Mouse (Mus musculus) adrenal gland, postnatal 10 days (tissue): ENCODE results near the gene Cgnl1. TPM values are rescaled to one million over a fixed set of nuclear protein-coding genes. Genes with fewer than 3 reads are reported as not detected.
A peak's percentile ranks its signal among the peaks of the same experiment; 100 is the strongest.

Experiments used
- DNase-seq: peaks from one replicate; pipeline ENCODE4 v3.0.0; 2021; ENCODE audit warnings: mixed read lengths
- long read RNA-seq, 2 experiments: library from polyadenylated mRNA; stranded (forward); transcript quantifications; one replicate each; pipeline ENCODE4 v2.0.0; 2021
- total RNA-seq, 2 experiments: library from RNA; stranded (reverse); gene quantifications; 2 replicates each; pipeline ENCODE4 v1.2.3; 2021

Gene Cgnl1
- 10 to 100 TPM; 55.5 to 61.5 TPM for total RNA-seq
- long read RNA-seq, experiment 1, full-length matches to known transcripts, result 1 of 35 reads
- long read RNA-seq, experiment 1, partial matches to known transcripts, result 17 of 35 reads
- long read RNA-seq, experiment 1, other reads (novel, unspliced or antisense), result 17 of 35 reads
- long read RNA-seq, experiment 2, full-length matches to known transcripts, result 1 of 14 reads
- long read RNA-seq, experiment 2, partial matches to known transcripts, result 1 of 14 reads
- long read RNA-seq, experiment 2, other reads (novel, unspliced or antisense), result 12 of 14 reads

DNA sequence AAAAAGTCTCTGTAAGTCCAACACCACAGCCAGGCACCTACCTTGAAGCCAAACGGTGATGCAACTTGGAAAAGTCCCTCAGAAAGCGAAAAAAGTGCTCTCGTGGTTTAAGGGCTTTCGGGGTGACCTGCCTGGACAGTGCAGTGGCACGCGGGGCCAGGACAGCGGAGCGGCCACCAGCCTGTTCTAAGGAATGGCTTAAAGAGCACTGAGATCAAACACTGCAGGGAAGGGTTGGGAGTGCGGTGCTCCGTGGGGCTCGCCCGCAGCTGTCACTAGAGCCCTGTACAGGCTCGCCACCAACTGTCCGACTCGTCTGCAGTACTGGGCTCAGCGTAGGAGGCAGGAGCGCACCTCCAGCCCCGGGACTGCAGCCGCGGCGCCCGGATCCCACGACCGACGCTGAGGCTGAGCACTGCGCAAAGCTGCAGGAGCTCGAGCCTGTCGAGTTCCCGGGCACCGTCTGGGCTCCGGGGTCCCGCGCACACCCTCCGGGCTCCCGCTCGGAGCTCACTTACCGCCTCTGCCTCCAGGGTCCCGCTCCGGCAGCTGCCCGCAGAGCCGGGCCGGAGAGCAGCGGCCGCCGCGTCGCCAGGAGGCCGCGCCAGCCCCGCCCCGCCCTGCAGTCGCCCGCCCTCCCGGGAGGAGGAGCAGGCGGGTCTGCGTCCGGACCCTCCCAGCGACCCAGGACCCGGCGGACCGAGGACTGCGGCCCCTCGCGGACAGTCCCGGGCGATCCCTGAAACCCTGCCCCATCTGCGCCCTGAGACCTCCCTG is at the start of gene Cgnl1:
Gene Cgnl1, minus strand, starts transcription at position 612 of the 777 bp plus-strand sequence.
- peak; percentile 87 for DNase-seq

GRCm38 (mm10) chr9:71818453-71818852 is 47.1 kb upstream of the Cgnl1 start:
- DNase-seq, result no peak

- DNase-seq, result no peak
Measured at GRCm38 (mm10) chr9:71816121-71816520, 44.7 kb upstream of the Cgnl1 start.

DNA sequence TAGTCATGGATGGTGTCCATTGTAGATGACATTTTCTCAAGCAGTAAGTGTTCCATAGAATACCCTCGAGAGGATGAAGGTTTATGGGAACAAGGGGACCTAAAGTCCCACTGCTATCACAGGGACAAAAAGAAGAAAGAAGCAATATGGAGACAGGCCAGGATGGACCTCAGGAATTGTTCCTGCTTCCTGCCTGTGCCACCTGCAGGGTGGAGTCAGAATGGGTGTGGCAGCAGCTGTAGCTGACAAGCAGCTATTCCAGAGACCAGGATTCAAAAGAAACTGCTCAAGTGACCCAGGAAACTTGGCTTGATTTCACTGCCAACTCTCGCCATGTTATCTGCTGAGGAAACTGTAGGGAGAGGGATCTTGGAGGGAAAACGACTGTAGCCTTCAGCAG is 42.2 kb upstream of the Cgnl1 start:
- no peak for DNase-seq

GRCm38 (mm10) chr9:71812914-71813313 is 41.5 kb upstream of the Cgnl1 start:
- no peak for DNase-seq

DNA sequence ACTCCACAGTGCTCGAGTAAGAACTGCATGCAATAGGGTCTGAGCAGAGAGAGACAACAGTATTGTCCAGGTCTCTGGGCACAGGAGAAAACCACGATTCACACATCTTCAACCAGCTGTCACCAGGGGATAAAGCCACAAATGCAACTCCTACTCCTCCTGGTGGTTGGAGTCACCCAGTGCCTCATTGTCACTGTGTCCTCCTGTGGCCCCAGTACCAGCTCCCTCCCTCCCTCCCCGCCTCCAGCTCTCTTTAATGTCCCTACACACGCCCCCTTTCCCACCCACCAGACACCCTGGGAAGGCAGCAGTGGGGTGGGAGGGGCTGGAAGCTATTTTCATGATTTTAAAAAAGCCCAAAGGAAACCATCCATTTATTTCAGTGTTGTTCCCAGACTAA is 41.0 kb upstream of the Cgnl1 start:
- no peak for DNase-seq

- no peak for DNase-seq
Measured at GRCm38 (mm10) chr9:71811404-71811803, 40.0 kb upstream of the Cgnl1 start.

DNA sequence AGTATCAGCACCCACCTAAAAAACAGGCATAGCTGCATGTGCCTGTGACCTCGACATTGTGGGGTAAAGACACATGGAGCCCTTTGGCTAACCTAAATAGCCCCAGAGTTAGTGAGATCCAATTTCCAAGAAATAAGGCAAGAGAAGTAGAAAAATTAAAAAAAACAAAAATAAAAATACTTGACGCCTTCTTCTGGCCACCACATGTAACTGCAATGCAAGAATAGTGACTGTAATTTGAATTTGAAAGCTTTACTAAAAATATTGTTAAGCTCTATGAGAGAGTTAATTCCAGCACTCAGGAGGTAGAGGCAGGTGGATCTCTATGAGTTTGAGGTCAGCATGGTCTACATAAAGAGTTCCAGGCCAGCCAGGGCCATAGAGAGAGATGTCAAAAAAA is 39.3 kb upstream of the Cgnl1 start:
- DNase-seq, result no peak

- no peak for DNase-seq
Measured at GRCm38 (mm10) chr9:71808640-71809254, 37.3 kb upstream of the Cgnl1 start.

DNA sequence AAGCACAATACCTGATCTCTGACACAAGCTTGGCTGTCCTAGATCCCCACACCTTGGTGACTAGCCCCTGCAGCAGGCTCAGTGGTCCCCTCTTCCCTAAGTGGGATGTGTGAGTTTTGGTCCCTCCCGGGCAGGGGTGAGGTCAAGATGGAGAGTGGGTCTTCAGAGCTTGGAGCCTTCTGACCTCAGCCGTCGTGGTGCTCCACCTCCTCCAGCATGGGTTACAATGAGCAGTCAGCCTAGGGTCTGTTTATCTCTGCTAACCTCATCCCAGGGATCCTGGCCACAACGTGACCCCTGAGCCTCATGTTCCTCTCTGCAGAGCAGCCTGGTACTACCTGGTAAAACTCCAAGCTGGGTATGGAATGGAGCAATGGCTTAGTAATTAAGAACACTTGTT is 36.4 kb upstream of the Cgnl1 start:
- DNase-seq, result no peak

GRCm38 (mm10) chr9:71806422-71806805 is 35.0 kb upstream of the Cgnl1 start:
- peak; percentile 89 for DNase-seq

DNA sequence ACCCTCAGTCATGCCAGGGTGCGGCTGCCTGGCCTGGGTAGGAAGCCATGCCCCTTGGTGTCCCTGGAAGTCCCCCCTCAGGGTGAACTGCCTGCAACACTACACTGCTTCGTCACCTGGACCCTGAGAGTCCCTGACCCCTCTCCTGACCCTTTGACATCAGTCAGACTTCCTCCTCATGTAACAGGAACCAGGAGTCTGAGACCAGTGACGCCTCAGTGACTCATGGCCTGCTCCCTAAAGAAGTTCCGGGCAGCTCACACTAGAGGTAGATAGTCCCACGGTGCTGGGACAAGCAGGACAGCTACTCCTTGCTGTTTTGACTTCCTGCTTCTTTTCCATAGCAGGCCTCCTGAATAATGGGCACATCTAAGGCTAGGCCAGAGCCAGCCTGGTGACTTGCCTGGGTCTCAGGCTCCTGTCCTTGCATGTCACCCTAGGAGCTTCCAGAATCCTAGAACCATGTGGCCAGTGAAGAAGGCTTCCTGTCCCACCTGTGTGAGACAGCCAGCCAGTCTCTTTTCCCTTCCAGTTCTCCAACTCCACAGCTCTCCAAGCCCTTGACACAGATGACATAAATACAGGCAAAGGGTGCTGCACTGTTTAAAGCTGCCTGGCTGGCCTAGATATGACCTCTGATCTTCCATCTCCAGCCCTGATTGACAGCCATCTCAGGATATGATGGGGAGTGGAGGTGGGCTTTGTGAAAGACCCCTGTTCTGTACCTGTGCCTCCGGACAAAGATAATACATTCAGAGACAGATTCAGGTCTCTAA is 34.4 kb upstream of the Cgnl1 start:
- no peak for DNase-seq

DNA sequence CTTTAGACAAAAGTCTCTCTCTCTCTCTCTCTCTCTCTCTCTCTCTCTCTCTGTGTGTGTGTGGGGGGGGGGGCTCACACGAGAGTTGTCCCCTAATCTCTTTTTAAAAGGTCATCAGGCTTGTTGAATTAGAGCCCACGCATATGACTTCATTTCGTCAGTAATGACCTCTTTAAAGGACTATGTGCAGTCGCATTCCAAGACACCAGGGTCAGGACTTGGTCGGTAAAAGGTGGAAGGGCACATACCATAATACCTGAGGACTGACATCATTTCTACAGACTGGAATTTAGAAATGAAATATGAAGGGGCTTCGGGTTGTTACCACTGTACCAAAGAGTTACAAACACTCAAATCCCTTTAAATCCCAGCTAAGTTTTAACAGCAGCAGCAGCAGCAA is 32.7 kb upstream of the Cgnl1 start:
- no peak for DNase-seq

DNA sequence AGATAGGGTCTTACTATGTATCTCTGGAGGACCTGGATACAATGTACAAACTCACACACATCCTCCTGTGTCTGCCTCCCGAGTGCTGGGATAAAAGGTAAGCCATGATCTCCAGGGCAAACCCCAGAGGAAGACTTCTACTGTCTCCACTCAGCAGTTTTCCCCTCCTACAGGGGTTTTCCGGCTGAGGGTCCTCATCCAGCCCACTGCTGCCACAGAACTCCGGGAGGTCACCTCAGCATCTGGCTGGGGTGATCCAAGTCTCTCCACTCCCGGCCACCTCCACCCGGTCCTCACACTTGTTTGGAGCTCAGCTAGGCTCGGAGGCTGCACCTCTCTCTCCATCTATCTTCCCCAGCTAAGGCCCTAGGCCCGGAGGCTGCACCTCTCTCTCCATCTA is 31.9 kb upstream of the Cgnl1 start:
- DNase-seq, result no peak

DNA sequence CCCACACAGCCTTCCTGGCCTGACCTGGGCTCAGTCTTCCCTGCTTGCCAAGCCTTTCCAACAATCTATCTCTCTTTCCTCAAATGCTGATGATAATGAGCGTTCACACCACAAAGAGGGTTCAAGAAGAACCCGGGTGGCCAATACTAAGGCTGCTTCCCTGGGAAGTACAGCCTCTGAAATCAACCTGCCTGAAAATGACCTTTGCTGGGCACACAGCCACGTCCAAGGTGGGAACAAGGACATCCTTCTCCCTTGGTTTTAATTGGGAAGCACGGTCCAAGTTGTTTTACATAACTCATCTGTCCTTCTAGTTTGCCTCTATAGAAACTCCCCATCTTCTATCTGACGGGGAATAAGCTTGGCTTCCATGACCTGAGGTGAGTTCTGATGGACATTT is 28.2 kb upstream of the Cgnl1 start:
- no peak for DNase-seq

- DNase-seq, result no peak
Measured at GRCm38 (mm10) chr9:71798176-71798575, 26.8 kb upstream of the Cgnl1 start.

DNA sequence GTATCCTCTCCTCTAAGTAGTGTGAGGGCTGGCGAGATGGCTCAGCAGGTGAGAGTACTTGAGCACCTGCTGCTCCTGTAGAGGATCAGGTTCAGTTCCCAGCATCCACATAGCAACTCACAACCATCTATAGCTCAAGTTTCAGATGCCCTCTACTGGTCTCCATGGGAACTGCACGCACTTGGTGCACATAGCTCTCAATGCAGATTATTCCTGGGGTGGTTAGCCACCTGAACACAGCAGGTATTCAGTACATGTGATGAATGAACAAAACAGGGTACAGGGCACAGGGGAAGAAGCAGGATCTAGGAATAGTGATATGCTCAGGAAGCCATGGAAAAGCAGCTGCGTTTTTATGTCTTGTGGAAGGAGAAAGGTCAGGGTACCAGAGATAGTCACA is 6.0 kb upstream of the Cgnl1 start:
- DNase-seq, result no peak

DNA sequence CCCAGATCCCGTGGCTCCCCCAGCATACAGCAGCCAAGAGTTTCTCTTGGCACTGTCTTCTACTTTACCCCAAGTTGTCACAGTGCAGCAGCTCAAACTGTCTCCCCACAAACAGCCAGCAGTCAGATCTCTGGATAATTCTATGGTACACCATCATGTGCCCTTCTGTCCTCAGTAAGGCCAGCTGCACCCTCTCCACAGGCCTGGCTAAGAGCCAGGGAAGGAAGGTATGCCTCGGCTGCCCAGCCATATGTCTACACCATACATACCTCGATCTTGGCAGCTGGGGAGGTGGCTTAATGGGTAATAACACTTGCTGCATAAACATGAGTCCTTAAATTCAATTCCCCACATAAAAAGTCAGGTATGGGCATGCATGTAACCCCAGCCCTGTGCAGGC is 4.9 kb upstream of the Cgnl1 start:
- DNase-seq, result no peak

GRCm38 (mm10) chr9:71773563-71773962 is 2.2 kb upstream of the Cgnl1 start:
- no peak for DNase-seq

DNA sequence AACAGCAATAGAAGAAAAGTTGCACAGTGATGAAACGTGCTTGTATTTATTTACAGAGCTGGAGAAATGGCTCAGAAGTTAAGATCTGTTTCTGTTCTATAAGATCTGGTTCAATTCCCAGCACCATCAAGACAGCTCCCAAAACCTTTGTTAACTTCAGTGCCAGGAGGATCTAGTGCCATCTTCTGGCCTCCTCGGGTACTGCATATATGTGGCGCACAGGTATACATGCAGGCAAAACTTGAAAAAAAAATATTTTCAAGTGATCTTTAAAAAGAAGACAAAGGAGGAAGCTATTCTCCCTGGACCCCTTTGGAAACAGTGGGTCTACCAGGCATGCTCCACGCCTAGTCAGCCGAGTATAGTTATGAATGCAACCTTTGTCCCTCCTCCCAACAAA is 936 bp upstream of the Cgnl1 start:
- peak; percentile 72 for DNase-seq

GRCm38 (mm10) chr9:71770484-71770883 is 918 bp downstream of the Cgnl1 start:
- no peak for DNase-seq

DNA sequence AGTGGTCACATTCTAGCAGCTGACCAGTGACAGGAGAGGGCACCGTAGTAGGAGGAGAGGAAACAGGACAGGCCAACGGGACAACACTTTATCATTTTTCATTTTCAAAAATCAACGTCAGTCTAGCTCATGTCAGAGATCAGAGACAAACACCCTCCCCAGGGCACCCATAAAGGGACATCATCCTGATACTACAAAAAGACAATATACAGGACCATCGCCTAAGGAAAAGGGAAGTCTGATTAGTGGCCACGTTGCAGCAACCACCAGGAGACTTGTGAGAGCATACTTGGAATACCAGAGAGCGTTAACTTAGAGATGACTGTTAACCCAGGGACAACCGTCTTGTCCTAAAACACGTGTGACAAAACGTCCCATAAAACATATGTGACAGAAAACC is 1.7 kb downstream of the Cgnl1 start:
- no peak for DNase-seq

GRCm38 (mm10) chr9:71768119-71768518 is 3.3 kb downstream of the Cgnl1 start:
- DNase-seq, result no peak
